Comparison of ENCODE assay signal across 14 mouse cellular contexts in genomic region chr6:38760911-38761706, GRCm38 (mm10).
A peak's percentile ranks its signal among the peaks of the same experiment; 100 is the strongest.
DNase-seq lines count a peak whose midpoint lies in the region; ATAC-seq lines count a peak whose summit lies in the region.
"Had no signal": no experiment of that assay in that cellular context is flagged by ENCODE, and none has a peak within 500 bp of the region (broad histone marks: within the 10 kb centered on the region; RNA-seq: fewer than 3 reads in every experiment).

No protein-coding gene starts in this region.

- H3K36me3 ChIP-seq in forebrain, embryonic 15.5 days = no peaks in the 10 kb centered on the region
- H3K36me3 ChIP-seq in forebrain, embryonic 16.5 days (ENCODE audit: control insufficient read depth, insufficient read depth) = no peaks in the 10 kb centered on the region
- H3K36me3 ChIP-seq in kidney, embryonic 15.5 days = 0 out of 2 replicates have a peak, but pooled peaks cover 6% of the 10 kb centered on the region

- no peak overlapping the region for H3K4me3 ChIP-seq in forebrain, embryonic 15.5 days
- H3K4me3 ChIP-seq in forebrain, embryonic 16.5 days (replicated peaks; ENCODE audit: low read length) = no peak overlapping the region
- no peak overlapping the region for H3K4me3 ChIP-seq in kidney, embryonic 15.5 days (replicated peaks)
- H3K4me3 ChIP-seq: erythroblast, embryonic 14.5 days; gastrocnemius, adult 2 months had no signal

- no peak overlapping the region for H3K9ac ChIP-seq in forebrain, embryonic 15.5 days (replicated peaks)
- H3K9ac ChIP-seq in forebrain, embryonic 16.5 days (replicated peaks; ENCODE audit: low read depth, low read length) = no peak overlapping the region
- H3K9ac ChIP-seq in kidney, embryonic 15.5 days = no peak overlapping the region
- H3K9ac ChIP-seq: liver, embryonic 14.5 days had no signal

- DNase-seq in kidney, postnatal 14 days = no peak
- DNase-seq in lung, postnatal 10 days = peak; percentile 33
- DNase-seq in lung, postnatal 14 days = no peak
- DNase-seq in lung, postnatal 36 days = peak; percentile 37
- no peak for DNase-seq in testis, postnatal 10 days (ENCODE audit: low spot score)
- DNase-seq: cerebellum, adult 9-11 months; gastrocnemius, adult 2 months; heart, postnatal 36 days; thymus, adult 2 months had no signal

- no peaks in the 10 kb centered on the region for H3K9me3 ChIP-seq in forebrain, embryonic 15.5 days
- no peaks in the 10 kb centered on the region for H3K9me3 ChIP-seq in forebrain, embryonic 16.5 days (ENCODE audit: control insufficient read depth, low read length)
- no peaks in the 10 kb centered on the region for H3K9me3 ChIP-seq in kidney, embryonic 15.5 days (replicated peaks)

- ATAC-seq in forebrain, embryonic 15.5 days (replicated peaks) = 0 out of 2 replicates have a peak, but pooled peaks have one; percentile 9
- no peak for ATAC-seq in forebrain, embryonic 16.5 days
- no peak; the same call in 1 of the 2 replicates for ATAC-seq in kidney, embryonic 15.5 days (replicated peaks; ENCODE audit: low FRiP score)

- no peak overlapping the region for H3K27ac ChIP-seq in forebrain, embryonic 15.5 days (replicated peaks)
- no peak overlapping the region for H3K27ac ChIP-seq in forebrain, embryonic 16.5 days (ENCODE audit: low read length)
- peak overlapping the region; percentile 67 for H3K27ac ChIP-seq in kidney, embryonic 15.5 days
- H3K27ac ChIP-seq: gastrocnemius, adult 2 months; liver, embryonic 14.5 days had no signal

- no peaks in the 10 kb centered on the region for H3K27me3 ChIP-seq in forebrain, embryonic 15.5 days
- no peaks in the 10 kb centered on the region for H3K27me3 ChIP-seq in forebrain, embryonic 16.5 days (replicated peaks; ENCODE audit: control insufficient read depth, insufficient read depth, low read length)
- no peaks in the 10 kb centered on the region for H3K27me3 ChIP-seq in kidney, embryonic 15.5 days

- 52% methylated on average over 6 of the region's 6 CpGs for WGBS in forebrain, embryonic 15.5 days
- WGBS in forebrain, embryonic 16.5 days = 51% methylated on average over 6 of the region's 6 CpGs
- 56% methylated on average over 6 of the region's 6 CpGs for WGBS in kidney, embryonic 15.5 days

- peaks cover 34% of the 10 kb centered on the region for H3K4me1 ChIP-seq in forebrain, embryonic 15.5 days
- H3K4me1 ChIP-seq in forebrain, embryonic 16.5 days (replicated peaks; ENCODE audit: control insufficient read depth, insufficient read depth, low read length) = peaks cover 11% of the 10 kb centered on the region
- peaks cover 18% of the 10 kb centered on the region; the same call in 1 of the 2 replicates for H3K4me1 ChIP-seq in kidney, embryonic 15.5 days

- H3K4me2 ChIP-seq in forebrain, embryonic 15.5 days (replicated peaks) = no peak overlapping the region
- H3K4me2 ChIP-seq in forebrain, embryonic 16.5 days (ENCODE audit: low read length) = no peak overlapping the region
- H3K4me2 ChIP-seq in kidney, embryonic 15.5 days = no peak overlapping the region

Comparison
In these comparisons a context has a peak if more than half of its experiments do, and no peak if none do; other contexts are left out.
1. DNase-seq: peak in lung, postnatal 10 days (single experiment) and lung, postnatal 36 days (single experiment); none in kidney, postnatal 14 days (single experiment), lung, postnatal 14 days (single experiment) and testis, postnatal 10 days (single experiment).